Mouse (Mus musculus) hindbrain, embryonic 11.5 days (tissue): ENCODE data around the gene Pygb. TPM values are rescaled to one million over a fixed set of nuclear protein-coding genes. Genes with fewer than 3 reads are reported as not detected.

ENCODE experiments used
- ATAC-seq: fragments of 200-750 bp; cut with Nextera tagmentation; 2 replicates; pipeline ENCODE4 v1.8.0; 2017; ENCODE audit warnings: mild to moderate bottlenecking, moderate TSS enrichment, moderate library complexity; ENCODE audit not compliant: low FRiP score
- DNase-seq: peaks from one replicate; pipeline ENCODE4 v3.0.0-alpha.2; 2015; ENCODE audit warnings: low spot score
- H3K27ac ChIP-seq: fragments of 300-500 bp; sonication (generic); 2 replicates; pipeline ENCODE4 v1.5.1; 2014; ENCODE audit warnings: mild to moderate bottlenecking, low read depth, low read length
- H3K27me3 ChIP-seq: fragments of 300-500 bp; sonication (generic); 2 replicates; pipeline ENCODE4 v1.6.1; 2014; ENCODE audit warnings: mild to moderate bottlenecking, low read length, moderate library complexity, mixed read lengths; ENCODE audit not compliant: control insufficient read depth, insufficient read depth
- H3K36me3 ChIP-seq: fragments of 300-500 bp; sonication (generic); 2 replicates; pipeline ENCODE4 v1.6.1; 2014; ENCODE audit warnings: mild to moderate bottlenecking, low read length, moderate library complexity, mixed read lengths; ENCODE audit not compliant: control insufficient read depth, insufficient read depth
- H3K4me1 ChIP-seq: fragments of 300-500 bp; sonication (generic); replicated peaks from 2 replicates; pipeline ENCODE4 v1.6.1; 2014; ENCODE audit warnings: low read length, mixed read lengths; ENCODE audit not compliant: control insufficient read depth, insufficient read depth
- H3K4me2 ChIP-seq: fragments of 300-500 bp; sonication (generic); replicated peaks from 2 replicates; pipeline ENCODE4 v1.6.1; 2014; ENCODE audit warnings: mild to moderate bottlenecking, low read depth, low read length
- H3K4me3 ChIP-seq: fragments of 300-500 bp; sonication (generic); 2 replicates; pipeline ENCODE4 v1.5.1; 2014; ENCODE audit warnings: low read depth, low read length
- H3K9ac ChIP-seq: fragments of 300-500 bp; sonication (generic); 2 replicates; pipeline ENCODE4 v1.6.1; 2014; ENCODE audit warnings: low read depth, low read length
- H3K9me3 ChIP-seq: fragments of 300-500 bp; sonication (generic); 2 replicates; pipeline ENCODE4 v1.6.1; 2016; ENCODE audit warnings: low read length; ENCODE audit not compliant: control insufficient read depth
- WGBS: fragments of 180-500 bp; shearing (Covaris S2); extraction: QIAGEN DNeasy Blood & Tissue Kit; methylation state at CpG from one replicate; pipeline ENCODE4 v1.1.7; 2014; 5-methylcytosine and 5-hydroxymethylcytosine counted together
- polyA plus RNA-seq: library from polyadenylated mRNA; unstranded; fragments of >200 nt; fragmentation: Nextera tagmentation; extraction: Ambion mirVana; gene quantifications from 2 replicates; pipeline ENCODE4 v1.2.1, GENCODE M21; 2014

Gene Pygb
- polyA plus RNA-seq, result 29.8 and 35.3 TPM in 2 replicates

GRCm38 (mm10) chr2:150786251-150787180 lies at the start of gene Pygb:
TSS of gene Pygb (plus strand) at chr2:150786735.
- H3K9me3 ChIP-seq, result no peaks in the 10 kb centered on the region
- H3K9ac ChIP-seq, result peak within 1 kb of the TSS; percentile 70
- peak within 1 kb of the TSS; percentile 45; the same call in 1 of the 2 replicates for H3K27ac ChIP-seq
- DNase-seq (peak; percentile 93), ATAC-seq (peak; percentile 96)
- H3K4me2 ChIP-seq, result peak within 1 kb of the TSS; percentile 91
- no peaks in the 10 kb centered on the region for H3K27me3 ChIP-seq
- 4% methylated on average over 58 of the region's 58 CpGs for WGBS
- H3K4me1 ChIP-seq, result no peaks in the 10 kb centered on the region
- no peaks in the 10 kb centered on the region for H3K36me3 ChIP-seq
- H3K4me3 ChIP-seq, result peak within 1 kb of the TSS; percentile 83

- H3K36me3 ChIP-seq, result no peaks in the 10 kb centered on the region
- H3K27ac ChIP-seq, result no peak overlapping the region
- peaks cover 13% of the 10 kb centered on the region; the same call in 1 of the 2 replicates for H3K27me3 ChIP-seq
- H3K4me2 ChIP-seq, result no peak overlapping the region
- no peaks in the 10 kb centered on the region for H3K9me3 ChIP-seq
- no peaks in the 10 kb centered on the region for H3K4me1 ChIP-seq
- no peak overlapping the region for H3K9ac ChIP-seq
- DNase-seq (no peak), ATAC-seq (no peak)
- 75% methylated on average over 9 of the region's 9 CpGs for WGBS
- no peak overlapping the region for H3K4me3 ChIP-seq
Observed at GRCm38 (mm10) chr2:150737881-150738280, 48.7 kb upstream of the Pygb start.

- Histone ChIP-seq H3K9ac (no peak overlapping the region), H3K4me3 (no peak overlapping the region), H3K27me3 (peaks cover 13% of the 10 kb centered on the region; the same call in 1 of the 2 replicates), H3K4me1 (no peaks in the 10 kb centered on the region), H3K27ac (no peak overlapping the region), H3K4me2 (no peak overlapping the region), H3K36me3 (no peaks in the 10 kb centered on the region), H3K9me3 (no peaks in the 10 kb centered on the region)
- no peak for ATAC-seq
- WGBS, result 68% methylated on average over 10 of the region's 10 CpGs
- DNase-seq, result no peak
Observed at GRCm38 (mm10) chr2:150740145-150740841, 46.2 kb upstream of the Pygb start.

- ATAC-seq, result no peak
- H3K4me3 ChIP-seq, result no peak overlapping the region
- H3K9me3 ChIP-seq, result no peaks in the 10 kb centered on the region
- no peak overlapping the region for H3K27ac ChIP-seq
- peak; percentile 28 for DNase-seq
- H3K27me3 ChIP-seq, result peaks cover 13% of the 10 kb centered on the region; the same call in 1 of the 2 replicates
- WGBS, result 67% methylated on average over 4 of the region's 4 CpGs
- H3K36me3 ChIP-seq, result no peaks in the 10 kb centered on the region
- no peaks in the 10 kb centered on the region for H3K4me1 ChIP-seq
- no peak overlapping the region for H3K9ac ChIP-seq
- H3K4me2 ChIP-seq, result no peak overlapping the region
Observed at GRCm38 (mm10) chr2:150741405-150741804, 45.1 kb upstream of the Pygb start.

GRCm38 (mm10) chr2:150745016-150745415 lies 41.5 kb upstream of the Pygb start:
- H3K9ac ChIP-seq, result no peak overlapping the region
- H3K36me3 ChIP-seq, result no peaks in the 10 kb centered on the region
- H3K27ac ChIP-seq, result no peak overlapping the region
- no peak overlapping the region for H3K4me3 ChIP-seq
- H3K9me3 ChIP-seq, result no peaks in the 10 kb centered on the region
- no peaks in the 10 kb centered on the region; the same call in 1 of the 2 replicates for H3K27me3 ChIP-seq
- H3K4me2 ChIP-seq, result no peak overlapping the region
- 0 out of 2 replicates have a peak, but pooled peaks cover 3% of the 10 kb centered on the region for H3K4me1 ChIP-seq
- DNase-seq (no peak), ATAC-seq (no peak)
- 79% methylated on average over 7 of the region's 7 CpGs for WGBS

- peak within 1 kb of the TSS; percentile 39; the same call in 1 of the 2 replicates for H3K27ac ChIP-seq
- peak within 1 kb of the TSS; percentile 69 for H3K9ac ChIP-seq
- H3K4me1 ChIP-seq, result 0 out of 2 replicates have a peak, but pooled peaks cover 4% of the 10 kb centered on the region
- H3K4me2 ChIP-seq, result peak within 1 kb of the TSS; percentile 94
- H3K36me3 ChIP-seq, result no peaks in the 10 kb centered on the region
- peak; percentile 96 for ATAC-seq
- DNase-seq, result peak; percentile 97
- under 1% methylated on average over 30 of the region's 30 CpGs for WGBS
- no peaks in the 10 kb centered on the region for H3K9me3 ChIP-seq
- peak within 1 kb of the TSS; percentile 76 for H3K4me3 ChIP-seq
- H3K27me3 ChIP-seq, result no peaks in the 10 kb centered on the region; the same call in 1 of the 2 replicates
Observed at GRCm38 (mm10) chr2:150748854-150749253, 37.7 kb upstream of the Pygb start, which contains the start of gene Entpd6. TSS of gene Entpd6 (plus strand) at chr2:150749042.

- Histone ChIP-seq H3K4me2 (peak overlapping the region; percentile 94), H3K4me1 (0 out of 2 replicates have a peak, but pooled peaks cover 4% of the 10 kb centered on the region), H3K4me3 (peak overlapping the region; percentile 76), H3K9me3 (no peaks in the 10 kb centered on the region), H3K27ac (peak overlapping the region; percentile 39; the same call in 1 of the 2 replicates), H3K9ac (peak overlapping the region; percentile 69), H3K36me3 (no peaks in the 10 kb centered on the region), H3K27me3 (no peaks in the 10 kb centered on the region; the same call in 1 of the 2 replicates)
- WGBS, result 0% methylated on average over 24 of the region's 24 CpGs
- DNase-seq, result no peak
- ATAC-seq, result peak; percentile 83
Observed at GRCm38 (mm10) chr2:150749283-150749682, 37.3 kb upstream of the Pygb start.

- WGBS, result 83% methylated on average over 13 of the region's 13 CpGs
- Histone ChIP-seq H3K27me3 (no peaks in the 10 kb centered on the region; the same call in 1 of the 2 replicates), H3K27ac (no peak overlapping the region), H3K36me3 (no peaks in the 10 kb centered on the region), H3K9ac (no peak overlapping the region), H3K4me1 (0 out of 2 replicates have a peak, but pooled peaks cover 4% of the 10 kb centered on the region), H3K4me2 (0 out of 2 replicates have a peak overlapping the region, but pooled peaks have one; percentile 94), H3K4me3 (no peak overlapping the region), H3K9me3 (no peaks in the 10 kb centered on the region)
- no peak for DNase-seq
- no peak for ATAC-seq
Observed at GRCm38 (mm10) chr2:150750129-150750979, 36.2 kb upstream of the Pygb start.
